Mouse (Mus musculus): ENCODE data around the gene Syngr1.

Syngr1 gene

GRCm38 (mm10) chr15:80071951-80072437 is 19.1 kb upstream of the Syngr1 start:
- DNase-seq = no peak

- DNase-seq = no peak
These were observed 18.4 kb upstream of the Syngr1 start for GRCm38 (mm10) chr15:80072579-80073255.

GRCm38 (mm10) chr15:80073256-80073621 is 17.9 kb upstream of the Syngr1 start:
- no peak for DNase-seq

- peak; percentile 24 for DNase-seq
These were observed 16.3 kb upstream of the Syngr1 start for GRCm38 (mm10) chr15:80074663-80075373.

- DNase-seq = no peak
These were observed 15.8 kb upstream of the Syngr1 start for GRCm38 (mm10) chr15:80075374-80075694.

- DNase-seq = no peak
These were observed 15.3 kb upstream of the Syngr1 start for GRCm38 (mm10) chr15:80075733-80076337.

GRCm38 (mm10) chr15:80076338-80077136 is 14.6 kb upstream of the Syngr1 start:
- DNase-seq = peak; percentile 88

GRCm38 (mm10) chr15:80078058-80078814 is 12.9 kb upstream of the Syngr1 start:
- peak; percentile 50 for DNase-seq

GRCm38 (mm10) chr15:80079129-80079668 is 11.9 kb upstream of the Syngr1 start:
- DNase-seq = no peak

GRCm38 (mm10) chr15:80079954-80080353 is 11.2 kb upstream of the Syngr1 start:
- no peak for DNase-seq

- peak; percentile 53 for DNase-seq
These were observed 10.2 kb upstream of the Syngr1 start for GRCm38 (mm10) chr15:80080711-80081615.

- peak; percentile 42 for DNase-seq
These were observed 9.2 kb upstream of the Syngr1 start for GRCm38 (mm10) chr15:80081801-80082546.

- DNase-seq = no peak
These were observed 8.4 kb upstream of the Syngr1 start for GRCm38 (mm10) chr15:80082661-80083275.

GRCm38 (mm10) chr15:80083276-80083731 is 7.8 kb upstream of the Syngr1 start:
- peak; percentile 99 for DNase-seq

GRCm38 (mm10) chr15:80083740-80084139 is 7.4 kb upstream of the Syngr1 start:
- peak; percentile 35 for DNase-seq

- DNase-seq = no peak
These were observed 3.6 kb upstream of the Syngr1 start for GRCm38 (mm10) chr15:80087406-80088012.

- DNase-seq = peak; percentile 96
These were observed 2.5 kb upstream of the Syngr1 start for GRCm38 (mm10) chr15:80088637-80089036.

GRCm38 (mm10) chr15:80090155-80090554 is 979 bp upstream of the Syngr1 start:
- no peak for DNase-seq

GRCm38 (mm10) chr15:80090741-80091120 is 403 bp upstream of the Syngr1 start:
- no peak for DNase-seq

All from kidney, postnatal 10 days (tissue).